Mouse (Mus musculus) kidney, adult 2 months (tissue): ENCODE measurements around the gene Camta2.

Source experiments
- CTCF ChIP-seq: fragments of 200-500 bp; conservative IDR thresholded peaks from 2 replicates; pipeline ENCODE4 v1.5.1; 2011; ENCODE audit warnings: low read depth, mild to moderate bottlenecking, control low read depth, low read length, moderate library complexity, mixed read lengths; ENCODE audit not compliant: insufficient read depth, insufficient read length
- POLR2A ChIP-seq: fragments of 200-500 bp; IDR thresholded peaks from one replicate; pipeline ENCODE4 v1.6.1; 2011; ENCODE audit warnings: low read depth, low read length, control low read depth

DNA sequence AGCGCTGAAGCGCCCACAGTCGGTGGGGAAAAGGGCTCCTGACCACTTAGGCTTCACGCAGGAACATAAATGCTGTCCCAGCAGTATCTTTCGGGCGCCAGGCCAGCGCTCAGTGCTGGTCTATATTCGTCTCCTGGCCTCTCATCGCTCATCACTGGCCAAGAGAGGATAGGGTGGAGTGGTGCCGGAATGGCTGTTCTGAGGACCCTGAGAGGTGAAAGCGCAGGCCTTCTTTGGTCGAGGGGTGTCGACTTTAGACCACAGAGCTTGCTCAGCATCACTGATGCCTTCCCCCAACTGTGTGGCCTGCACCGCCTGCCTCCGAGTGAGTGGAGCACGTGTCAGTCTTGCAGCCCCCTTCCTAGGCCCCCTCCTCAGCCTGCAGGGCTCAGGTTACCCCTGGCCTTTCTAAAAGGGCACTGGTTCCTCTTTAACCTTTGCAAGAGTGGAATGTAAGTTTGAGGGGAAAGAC, 31.4 kb downstream of the Camta2 start:
- TF ChIP-seq CTCF, result no peak
- no peak for TF ChIP-seq POLR2A
